Mouse (Mus musculus) urinary bladder, postnatal 0 days (tissue): ENCODE data around the gene Smim5. TPM values are rescaled to one million over a fixed set of nuclear protein-coding genes. Genes with fewer than 3 reads are reported as not detected.

ENCODE experiments used
- polyA plus RNA-seq: library from polyadenylated mRNA; unstranded; fragments of >200 nt; fragmentation: Nextera tagmentation; extraction: Ambion mirVana; gene quantifications from 2 replicates; pipeline ENCODE4 v1.2.1, GENCODE M21; 2015

Smim5 gene
- 3.9 and 6.6 TPM in 2 replicates for polyA plus RNA-seq

GRCm38 (mm10) chr11:115899486-115900266 lies at the start of gene Smim5:
Gene Smim5, plus strand, starts transcription at chr11:115899966.

GRCm38 (mm10) chr11:115858354-115858753 lies 41.4 kb upstream of the Smim5 start, which contains the start of gene Myo15b:
Gene Myo15b, plus strand, starts transcription at chr11:115858406.

GRCm38 (mm10) chr11:115911632-115912376 lies 12.0 kb downstream of the Smim5 start, which contains the start of gene Smim6:
Gene Smim6, plus strand, starts transcription at chr11:115912017.

GRCm38 (mm10) chr11:115933108-115933746 lies 33.5 kb downstream of the Smim5 start, which contains the start of the genes Sap30bp and Recql5:
Gene Sap30bp, plus strand, starts transcription at chr11:115933282.
Gene Recql5, minus strand, starts transcription at chr11:115933477.

Other genes starting within 250 kb of the Smim5 start
- gene Grb2, start 191.4 kb upstream of the Smim5 start, polyA plus RNA-seq = 51.7 and 54.6 TPM in 2 replicates
- 8.6 and 9.0 TPM in 2 replicates for gene Tmem94, start 134.5 kb upstream of the Smim5 start, polyA plus RNA-seq
- 7.9 and 8.2 TPM in 2 replicates for gene Caskin2, start 86.3 kb upstream of the Smim5 start, polyA plus RNA-seq
- gene Tsen54, start 85.2 kb upstream of the Smim5 start, polyA plus RNA-seq = 16.5 and 18.5 TPM in 2 replicates
- gene Llgl2, start 75.9 kb upstream of the Smim5 start, polyA plus RNA-seq = 21.2 and 21.8 TPM in 2 replicates
- 0.22 and 0.26 TPM in 2 replicates for gene Myo15b, start 41.6 kb upstream of the Smim5 start, polyA plus RNA-seq
- 2.8 and 3.7 TPM in 2 replicates for gene Smim6, start 12.1 kb downstream of the Smim5 start, polyA plus RNA-seq
- 22.6 and 24.7 TPM in 2 replicates for gene Sap30bp, start 33.3 kb downstream of the Smim5 start, polyA plus RNA-seq
- gene Recql5, start 33.5 kb downstream of the Smim5 start, polyA plus RNA-seq = 8.5 and 8.6 TPM in 2 replicates
- 13.1 TPM in 2 replicates for gene Itgb4, start 74.7 kb downstream of the Smim5 start, polyA plus RNA-seq
- 119 and 133 TPM in 2 replicates for gene Galk1, start 112.8 kb downstream of the Smim5 start, polyA plus RNA-seq
- gene H3f3b, start 128.0 kb downstream of the Smim5 start, polyA plus RNA-seq = 888 and 961 TPM in 2 replicates
- gene Unk, start 130.4 kb downstream of the Smim5 start, polyA plus RNA-seq = 10.9 and 11.5 TPM in 2 replicates
- gene Unc13d, start 178.0 kb downstream of the Smim5 start, polyA plus RNA-seq = 8.6 and 9.9 TPM in 2 replicates
- 101 and 115 TPM in 2 replicates for gene Wbp2, start 187.0 kb downstream of the Smim5 start, polyA plus RNA-seq
- gene Trim47, start 227.2 kb downstream of the Smim5 start, polyA plus RNA-seq = 33.9 and 35.1 TPM in 2 replicates
- 2.8 and 3.5 TPM in 2 replicates for gene Trim65, start 231.2 kb downstream of the Smim5 start, polyA plus RNA-seq
- 42.2 and 43.2 TPM in 2 replicates for gene Mrpl38, start 238.9 kb downstream of the Smim5 start, polyA plus RNA-seq